Mouse (Mus musculus): ENCODE data around the gene Prkar1a. TPM values are rescaled to one million over a fixed set of nuclear protein-coding genes. Genes with fewer than 3 reads are reported as not detected.

Gene Prkar1a
- total RNA-seq, 2 experiments from 2014 or later: 629 to 659 TPM

DNA sequence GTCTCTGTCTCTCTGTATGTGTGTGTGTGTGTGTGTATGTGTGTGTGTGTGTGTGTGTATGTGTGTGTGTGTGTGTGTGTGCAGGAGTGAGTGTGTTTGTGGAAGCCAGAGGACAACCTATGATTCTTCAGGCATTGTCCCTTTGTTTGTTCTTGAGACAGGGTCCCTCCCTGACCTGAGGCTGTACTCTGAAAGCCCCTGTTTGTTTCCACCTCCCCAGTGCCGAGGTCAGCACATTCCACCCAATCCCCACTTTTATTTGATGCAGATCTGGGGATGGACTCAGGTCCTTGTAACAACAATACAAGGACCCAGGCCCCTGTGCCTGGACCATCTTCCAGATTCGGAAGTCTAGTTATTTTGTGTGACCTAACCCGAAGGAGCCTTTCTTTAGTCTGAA, 58.2 kb downstream of the Prkar1a start:
- no peak for DNase-seq

- no peak for DNase-seq
Measured at GRCm38 (mm10) chr11:109708786-109709185, 59.6 kb downstream of the Prkar1a start.

DNA sequence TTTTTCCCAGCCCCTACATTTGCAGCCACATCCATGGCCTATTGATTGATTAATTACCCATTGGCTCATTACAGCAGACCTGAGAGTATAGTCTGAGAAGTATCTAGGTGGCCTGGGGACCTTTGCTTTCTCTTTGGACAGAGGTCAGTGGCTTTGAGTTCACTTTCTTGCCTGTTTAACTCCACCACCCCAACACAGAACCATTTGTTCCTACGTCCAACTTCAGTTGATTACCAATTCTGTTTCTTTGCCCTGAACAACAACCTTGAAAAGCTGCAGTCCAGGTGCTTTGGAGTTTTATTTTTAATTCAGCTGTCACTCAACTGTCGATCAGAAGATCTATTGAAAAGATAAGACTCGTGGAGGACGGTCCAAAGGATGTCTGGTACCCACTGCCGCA, 60.3 kb downstream of the Prkar1a start:
- no peak for DNase-seq

- DNase-seq: no peak
Measured at GRCm38 (mm10) chr11:109714341-109715247, 65.4 kb downstream of the Prkar1a start.

- no peak for DNase-seq
Measured at GRCm38 (mm10) chr11:109715311-109715781, 66.1 kb downstream of the Prkar1a start.

DNA sequence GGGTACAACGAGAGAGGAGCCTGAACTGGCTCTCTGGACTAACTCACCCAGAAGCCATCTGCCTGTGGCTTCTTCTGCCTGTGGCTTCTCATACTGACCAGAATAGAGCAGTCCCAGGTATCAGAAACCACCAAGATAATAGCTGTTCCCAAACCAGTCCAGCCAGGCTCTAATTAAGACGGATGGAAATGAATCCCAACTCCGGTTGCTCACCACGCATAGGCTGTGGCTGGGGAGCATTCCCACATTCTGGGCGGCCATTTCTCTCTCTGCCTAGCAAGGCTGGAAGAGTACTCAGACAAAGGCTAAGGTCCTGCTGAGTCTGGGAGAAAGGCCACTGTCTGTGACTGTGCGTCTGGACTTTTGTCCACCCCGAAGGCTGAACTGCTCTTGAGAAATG, 67.8 kb downstream of the Prkar1a start:
- no peak for DNase-seq

DNA sequence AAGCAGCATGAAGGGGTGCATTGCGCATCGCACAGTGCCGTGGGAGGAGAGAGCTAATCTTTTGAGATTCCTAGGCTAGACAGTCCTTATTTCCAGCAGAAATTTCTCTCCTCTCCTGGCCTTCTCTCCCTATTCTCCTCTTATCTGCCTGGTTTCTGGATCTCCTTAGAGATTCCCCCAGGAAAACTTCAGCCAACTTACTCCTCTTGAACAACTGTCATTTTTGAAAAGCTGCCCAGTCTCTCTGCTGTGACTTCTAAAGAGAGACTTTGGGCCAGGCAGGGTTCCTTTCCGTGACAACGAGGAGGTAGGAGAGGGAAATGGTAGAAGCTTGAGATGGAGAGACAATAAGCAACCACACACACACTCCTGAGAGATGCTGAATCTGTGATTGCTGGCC, 68.2 kb downstream of the Prkar1a start:
- DNase-seq: no peak

- no peak for DNase-seq
Measured at GRCm38 (mm10) chr11:109717966-109718895, 69.0 kb downstream of the Prkar1a start.

Other genes with a start within 250 kb of the Prkar1a start
- gene 9930022D16Rik, start 235.5 kb upstream of the Prkar1a start, total RNA-seq (2021): not detected
- 10 to 100 TPM; 46.9 to 49.4 TPM for gene Amz2, start 223.5 kb upstream of the Prkar1a start, total RNA-seq (2021)
- gene Arsg, start 176.0 kb upstream of the Prkar1a start, total RNA-seq (2021): 1 to 10 TPM; 5.2 to 6.1 TPM
- 10 to 100 TPM; 17.9 to 22.6 TPM for gene Slc16a6, start 175.8 kb upstream of the Prkar1a start, total RNA-seq (2021)
- 10 to 100 TPM; 85.0 to 86.1 TPM for gene Wipi1, start 37.4 kb upstream of the Prkar1a start, total RNA-seq (2021)
- 1 to 10 TPM; 5.1 to 5.8 TPM for gene Fam20a, start 72.9 kb downstream of the Prkar1a start, total RNA-seq (2021)
- gene 1700012B07Rik, start 178.6 kb downstream of the Prkar1a start, total RNA-seq (2021): not detected

Data from heart, postnatal 4 days (tissue).